Mouse (Mus musculus) small intestine, adult 2 months (tissue): ENCODE measurements around the gene D7Ertd443e.

Experiments used
- CTCF ChIP-seq: fragments of 200-500 bp; IDR thresholded peaks from 2 replicates; pipeline ENCODE4 v1.5.1; 2012; ENCODE audit warnings: low read depth, mild to moderate bottlenecking, control low read depth, inconsistent platforms, low read length, moderate library complexity, mixed read lengths; ENCODE audit not compliant: insufficient replicate concordance, insufficient read length; ENCODE audit errors: extremely low read depth
- POLR2A ChIP-seq: fragments of 200-500 bp; IDR thresholded peaks from 2 replicates; pipeline ENCODE4 v1.6.1; 2012; ENCODE audit warnings: low read depth, mild to moderate bottlenecking, control low read depth, inconsistent platforms, low read length, moderate library complexity

GRCm38 (mm10) chr7:134250273-134250870 lies 135.1 kb downstream of the D7Ertd443e start:
- TF ChIP-seq CTCF = no peak
- no peak for TF ChIP-seq POLR2A
